Mouse (Mus musculus) layer of hippocampus, adult 18-20 months (tissue): ENCODE data around the gene Coro1a. TPM values are rescaled to one million over a fixed set of nuclear protein-coding genes. Genes with fewer than 3 reads are reported as not detected.

Experiments used
- total RNA-seq, 2 experiments: library from RNA; stranded (reverse); gene quantifications; 2 replicates each; pipeline ENCODE4 v1.2.3; 2021

The Coro1a gene
- total RNA-seq, 2 experiments from 2014 or later = 121 to 122 TPM

Other genes with a start within 250 kb of the Coro1a start
- 1 to 10 TPM; 1.0 TPM for gene Atp2a1, start 244.7 kb downstream of the Coro1a start, total RNA-seq
- 10 to 100 TPM; 75.0 to 76.4 TPM for gene Sh2b1, start 232.4 kb downstream of the Coro1a start, total RNA-seq
- 10 to 100 TPM; 78.7 to 84.1 TPM for gene Tufm, start 220.4 kb downstream of the Coro1a start, total RNA-seq
- gene Atxn2l, start 204.3 kb downstream of the Coro1a start, total RNA-seq = 100 to 1,000 TPM; 116 to 121 TPM
- 100 to 1,000 TPM; 180 to 184 TPM for gene Eif3c, start 141.4 kb downstream of the Coro1a start, total RNA-seq
- under 1 TPM; 0.62 to 0.94 TPM for gene Apobr, start 122.8 kb downstream of the Coro1a start, total RNA-seq
- gene Cln3, start 122.0 kb downstream of the Coro1a start, total RNA-seq = 10 to 100 TPM; 27.5 to 32.1 TPM
- not detected for gene Il27, start 112.8 kb downstream of the Coro1a start, total RNA-seq
- 1 to 10 TPM; 6.8 to 8.8 TPM for gene Nupr1, start 76.9 kb downstream of the Coro1a start, total RNA-seq
- 10 to 100 TPM; 26.1 to 33.5 TPM for gene Sgf29, start 58.5 kb downstream of the Coro1a start, total RNA-seq
- gene Sult1a1, start 31.4 kb downstream of the Coro1a start, total RNA-seq = 10 to 100 TPM in 1 of 2 experiments, 1 to 10 TPM in 1; 9.5 to 11.6 TPM
- 100 to 1,000 TPM; 105 to 106 TPM for gene Bola2, start 12.4 kb downstream of the Coro1a start, total RNA-seq
- 10 to 100 TPM; 17.3 to 17.4 TPM for gene Slx1b, start 12.0 kb downstream of the Coro1a start, total RNA-seq
- gene Mapk3, start 51.8 kb upstream of the Coro1a start, total RNA-seq = 100 to 1,000 TPM; 174 to 194 TPM
- gene Gdpd3, start 58.5 kb upstream of the Coro1a start, total RNA-seq = 1 to 10 TPM; 2.2 to 4.6 TPM
- gene Ypel3, start 69.2 kb upstream of the Coro1a start, total RNA-seq = 100 to 1,000 TPM; 286 to 300 TPM
- under 1 TPM; 0.56 to 0.64 TPM for gene Tbx6, start 73.7 kb upstream of the Coro1a start, total RNA-seq
- 10 to 100 TPM; 48.9 to 54.5 TPM for gene Ppp4c, start 84.7 kb upstream of the Coro1a start, total RNA-seq
- 10 to 100 TPM; 62.4 to 68.1 TPM for gene Fam57b, start 89.9 kb upstream of the Coro1a start, total RNA-seq
- gene 4930451I11Rik, start 123.9 kb upstream of the Coro1a start, total RNA-seq = not detected
- gene Doc2a, start 139.6 kb upstream of the Coro1a start, total RNA-seq = 10 to 100 TPM; 15.8 to 18.5 TPM
- gene Hirip3, start 154.2 kb upstream of the Coro1a start, total RNA-seq = 10 to 100 TPM; 25.8 to 30.9 TPM
- gene Ino80e, start 154.6 kb upstream of the Coro1a start, total RNA-seq = 10 to 100 TPM; 48.4 to 55.6 TPM
- 100 to 1,000 TPM; 156 to 160 TPM for gene Taok2, start 176.9 kb upstream of the Coro1a start, total RNA-seq
- gene Tmem219, start 215.1 kb upstream of the Coro1a start, total RNA-seq = 10 to 100 TPM; 18.4 to 23.1 TPM
- gene Kctd13, start 221.1 kb upstream of the Coro1a start, total RNA-seq = 100 to 1,000 TPM; 192 to 198 TPM
- gene Asphd1, start 241.8 kb upstream of the Coro1a start, total RNA-seq = 10 to 100 TPM; 33.3 to 33.7 TPM
- 100 to 1,000 TPM; 475 to 503 TPM for gene Sez6l2, start 242.8 kb upstream of the Coro1a start, total RNA-seq